Mouse (Mus musculus): ENCODE results near the gene Rnps1.

Gene Rnps1

DNA sequence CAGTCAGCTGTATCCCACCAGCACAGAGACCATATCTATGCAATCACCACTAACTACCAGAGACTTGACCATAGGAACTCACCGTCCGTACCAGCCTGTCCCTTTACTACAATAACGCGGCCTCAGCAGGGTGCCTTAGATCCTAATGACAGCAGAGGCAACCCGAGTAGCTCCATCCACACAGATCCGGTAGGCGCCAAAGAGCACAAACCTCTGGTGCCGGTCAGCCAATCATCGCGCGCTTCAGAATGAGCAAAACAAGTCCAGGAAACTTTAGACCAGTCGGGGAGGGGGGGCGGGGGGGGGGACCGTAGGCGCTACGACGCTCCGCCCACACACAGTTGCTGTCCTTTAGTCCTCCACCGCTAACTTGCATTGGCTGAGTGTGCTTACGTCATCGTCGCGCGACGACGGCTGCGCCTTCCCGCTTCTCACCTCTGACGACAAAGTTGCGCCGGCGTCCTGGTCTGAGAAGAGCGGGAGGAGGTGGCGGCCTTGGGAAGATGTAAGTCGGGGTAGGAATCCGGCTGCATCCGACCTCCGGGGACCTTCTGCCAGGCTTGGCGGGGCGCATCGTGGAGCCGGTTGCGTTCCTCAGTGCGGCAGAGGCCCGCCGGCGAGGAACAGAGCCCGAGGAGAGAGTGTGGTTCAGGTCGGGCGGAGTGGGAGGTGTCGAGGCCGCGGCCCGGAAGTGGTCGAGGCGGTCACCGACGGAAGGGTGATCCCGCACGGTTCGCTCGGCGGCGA, at the start of gene Rnps1:
TSS of gene Rnps1 (plus strand) at position 336 of the 747 bp plus-strand sequence.
- Histone ChIP-seq H3K36me3 (ENCODE audit: insufficient read depth, low read length) (peaks cover 58% of the 10 kb centered on the region), H3K9me3 (ENCODE audit: low read length) (no peaks in the 10 kb centered on the region), H3K27me3 (ENCODE audit: insufficient read depth, low read length) (no peaks in the 10 kb centered on the region), H3K4me3 (replicated peaks; ENCODE audit: low read length) (peak within 1 kb of the TSS; percentile 94), H3K4me1 (replicated peaks; ENCODE audit: low read depth, low read length) (peaks cover 49% of the 10 kb centered on the region)
- TF ChIP-seq POU5F1 (IDR thresholded peaks at IDR 0.05; ENCODE audit: borderline replicate concordance, low read length) (no peak), NANOG (IDR thresholded peaks at IDR 0.05; ENCODE audit: borderline replicate concordance, low read length) (no peak), CTCF (conservative IDR thresholded peaks at IDR 0.05; ENCODE audit: low read length) (no peak)

DNA sequence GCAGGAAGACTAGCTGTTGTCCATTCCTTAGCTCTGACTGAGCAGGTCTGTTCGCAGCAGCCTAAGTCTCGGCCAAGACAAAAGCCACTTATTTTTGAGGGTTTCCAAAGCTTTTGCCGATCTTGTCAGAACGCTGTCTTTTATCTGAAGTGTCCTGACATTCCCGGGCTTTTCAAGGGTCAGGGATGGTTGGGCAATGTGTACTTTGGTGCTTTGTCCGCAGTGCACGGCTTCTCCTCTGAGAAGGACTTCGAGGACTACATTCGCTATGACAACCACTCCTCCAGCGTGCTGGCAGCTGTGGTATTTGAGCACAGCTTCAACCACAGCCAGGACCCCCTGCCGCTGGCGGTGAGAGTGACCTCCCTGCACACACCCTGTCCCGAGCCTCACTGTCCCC, 48.5 kb upstream of the Rnps1 start:
- H3K27me3 ChIP-seq (ENCODE audit: insufficient read depth, low read length) = no peaks in the 10 kb centered on the region
- peaks cover 4% of the 10 kb centered on the region for H3K4me1 ChIP-seq (replicated peaks; ENCODE audit: low read depth, low read length)
- H3K36me3 ChIP-seq (ENCODE audit: insufficient read depth, low read length) = no peaks in the 10 kb centered on the region
- H3K4me3 ChIP-seq (replicated peaks; ENCODE audit: low read length) = no peak overlapping the region
- no peaks in the 10 kb centered on the region for H3K9me3 ChIP-seq (ENCODE audit: low read length)
- no peak for TF ChIP-seq CTCF (conservative IDR thresholded peaks at IDR 0.05; ENCODE audit: low read length)
- no peak for TF ChIP-seq NANOG (IDR thresholded peaks at IDR 0.05; ENCODE audit: borderline replicate concordance, low read length)
- TF ChIP-seq POU5F1 (IDR thresholded peaks at IDR 0.05; ENCODE audit: borderline replicate concordance, low read length) = no peak

DNA sequence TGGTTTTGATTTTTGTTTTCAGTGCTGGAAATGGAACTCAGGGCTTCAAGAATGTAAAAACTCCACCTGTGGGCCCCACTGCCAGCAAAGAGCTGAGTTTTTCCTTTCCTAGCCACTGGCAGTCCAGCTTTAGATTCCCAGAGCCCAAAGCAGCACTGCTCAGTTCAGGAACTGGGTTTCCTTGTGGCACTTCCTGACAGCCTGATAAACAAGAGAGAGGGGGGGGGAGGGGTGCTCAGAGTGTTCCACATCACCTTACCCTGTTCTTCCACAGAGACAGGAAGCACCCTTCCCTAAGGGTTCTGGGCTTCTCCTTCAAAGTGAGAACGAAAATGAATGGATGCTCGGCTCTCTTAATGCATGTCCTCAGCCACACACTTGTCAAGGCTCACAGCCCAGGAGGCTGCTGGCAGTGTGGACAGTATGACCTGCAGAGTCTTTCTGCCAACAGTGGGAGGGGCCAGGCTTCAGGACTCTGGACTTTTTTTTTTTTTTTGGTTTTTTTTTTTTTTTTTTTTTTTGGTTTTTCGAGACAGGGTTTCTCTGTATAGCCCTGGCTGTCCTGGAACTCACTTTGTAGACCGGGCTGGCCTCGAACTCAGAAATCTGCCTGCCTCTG, 39.2 kb upstream of the Rnps1 start:
- Histone ChIP-seq H3K4me1 (replicated peaks; ENCODE audit: low read depth, low read length) (no peaks in the 10 kb centered on the region), H3K4me3 (replicated peaks; ENCODE audit: low read length) (no peak overlapping the region), H3K36me3 (ENCODE audit: insufficient read depth, low read length) (no peaks in the 10 kb centered on the region), H3K27me3 (ENCODE audit: insufficient read depth, low read length) (no peaks in the 10 kb centered on the region), H3K9me3 (ENCODE audit: low read length) (no peaks in the 10 kb centered on the region)
- TF ChIP-seq NANOG (IDR thresholded peaks at IDR 0.05; ENCODE audit: borderline replicate concordance, low read length) = no peak
- no peak for TF ChIP-seq POU5F1 (IDR thresholded peaks at IDR 0.05; ENCODE audit: borderline replicate concordance, low read length)
- no peak for TF ChIP-seq CTCF (conservative IDR thresholded peaks at IDR 0.05; ENCODE audit: low read length)

DNA sequence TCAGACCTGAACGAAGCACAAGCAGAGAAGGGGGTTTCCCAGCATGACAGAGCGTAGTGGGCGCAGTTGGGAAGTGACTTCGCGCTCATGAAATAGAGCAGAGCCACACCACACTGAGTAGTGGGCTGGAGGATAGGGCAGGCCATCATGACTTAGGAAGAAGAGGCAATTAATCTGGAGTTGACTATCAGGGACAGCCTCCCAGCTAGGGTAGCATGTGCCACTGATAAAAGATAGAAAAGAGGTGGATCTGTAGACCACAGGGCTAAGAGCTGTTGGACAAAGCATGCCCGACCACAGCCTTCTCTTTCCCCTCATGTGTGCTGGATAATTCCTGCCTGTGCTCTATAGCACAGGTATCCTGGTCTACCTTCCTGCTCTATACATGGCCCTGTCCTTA, 38.5 kb upstream of the Rnps1 start:
- Histone ChIP-seq H3K27me3 (ENCODE audit: insufficient read depth, low read length) (no peaks in the 10 kb centered on the region), H3K36me3 (ENCODE audit: insufficient read depth, low read length) (no peaks in the 10 kb centered on the region)

DNA sequence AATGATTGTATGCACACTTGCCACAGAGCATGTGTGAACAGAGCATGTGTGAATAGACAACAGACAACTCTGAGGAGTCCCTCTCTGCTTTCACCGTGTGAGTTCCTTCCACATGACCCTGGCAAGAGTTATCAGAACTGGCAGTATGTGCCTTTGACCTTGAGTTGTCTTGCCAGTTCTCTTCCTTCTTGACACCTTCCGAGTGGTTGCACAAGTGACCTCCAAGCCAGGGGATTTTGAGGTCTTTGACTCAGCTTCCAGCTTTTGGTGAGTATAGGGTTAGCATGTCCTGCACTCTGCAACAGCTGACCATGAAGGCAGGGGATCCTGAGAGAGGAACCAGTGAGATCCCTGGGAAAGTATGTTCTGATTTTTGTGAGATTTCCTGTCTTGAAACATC, 35.9 kb upstream of the Rnps1 start:
- no peaks in the 10 kb centered on the region for H3K36me3 ChIP-seq (ENCODE audit: insufficient read depth, low read length)
- no peak overlapping the region for H3K4me3 ChIP-seq (replicated peaks; ENCODE audit: low read length)
- H3K9me3 ChIP-seq (ENCODE audit: low read length) = no peaks in the 10 kb centered on the region
- no peak for TF ChIP-seq NANOG (IDR thresholded peaks at IDR 0.05; ENCODE audit: borderline replicate concordance, low read length)
- TF ChIP-seq POU5F1 (IDR thresholded peaks at IDR 0.05; ENCODE audit: borderline replicate concordance, low read length) = no peak
- TF ChIP-seq CTCF (conservative IDR thresholded peaks at IDR 0.05; ENCODE audit: low read length) = no peak
- H3K27me3 ChIP-seq (ENCODE audit: insufficient read depth, low read length) = no peaks in the 10 kb centered on the region
- H3K4me1 ChIP-seq (replicated peaks; ENCODE audit: low read depth, low read length) = no peaks in the 10 kb centered on the region

More for the DNA sequence above, 38.5 kb upstream of the Rnps1 start:
- TF ChIP-seq CTCF (conservative IDR thresholded peaks at IDR 0.05; ENCODE audit: low read length) (no peak), POU5F1 (IDR thresholded peaks at IDR 0.05; ENCODE audit: borderline replicate concordance, low read length) (no peak), NANOG (IDR thresholded peaks at IDR 0.05; ENCODE audit: borderline replicate concordance, low read length) (no peak)
- Histone ChIP-seq H3K4me1 (replicated peaks; ENCODE audit: low read depth, low read length) (no peaks in the 10 kb centered on the region), H3K9me3 (ENCODE audit: low read length) (no peaks in the 10 kb centered on the region), H3K4me3 (replicated peaks; ENCODE audit: low read length) (no peak overlapping the region)

DNA sequence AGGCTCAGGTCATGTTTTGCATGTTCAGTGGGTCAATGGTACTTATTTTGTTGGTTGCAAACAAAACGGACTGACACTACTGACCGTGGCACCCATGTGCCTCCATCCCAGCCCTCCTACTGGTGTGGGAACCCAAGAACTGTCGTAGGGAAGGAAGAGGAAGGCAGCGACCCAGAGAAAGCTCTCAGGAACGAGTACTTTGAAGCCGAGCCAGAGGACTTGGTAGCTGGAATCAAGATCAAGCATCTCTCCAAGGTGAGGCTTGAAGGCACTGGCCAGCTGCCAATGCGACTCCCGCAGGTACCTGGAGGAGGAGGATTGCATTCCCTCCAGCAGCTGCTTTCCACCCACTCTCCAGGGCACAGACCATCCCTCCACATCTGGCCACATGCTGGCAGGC, 30.6 kb upstream of the Rnps1 start:
- Histone ChIP-seq H3K36me3 (ENCODE audit: insufficient read depth, low read length) (no peaks in the 10 kb centered on the region), H3K9me3 (ENCODE audit: low read length) (no peaks in the 10 kb centered on the region), H3K4me3 (replicated peaks; ENCODE audit: low read length) (no peak overlapping the region), H3K4me1 (replicated peaks; ENCODE audit: low read depth, low read length) (no peaks in the 10 kb centered on the region; the same call in 1 of the 2 replicates), H3K27me3 (ENCODE audit: insufficient read depth, low read length) (no peaks in the 10 kb centered on the region)
- no peak for TF ChIP-seq POU5F1 (IDR thresholded peaks at IDR 0.05; ENCODE audit: borderline replicate concordance, low read length)
- TF ChIP-seq CTCF (conservative IDR thresholded peaks at IDR 0.05; ENCODE audit: low read length) = no peak
- TF ChIP-seq NANOG (IDR thresholded peaks at IDR 0.05; ENCODE audit: borderline replicate concordance, low read length) = no peak

DNA sequence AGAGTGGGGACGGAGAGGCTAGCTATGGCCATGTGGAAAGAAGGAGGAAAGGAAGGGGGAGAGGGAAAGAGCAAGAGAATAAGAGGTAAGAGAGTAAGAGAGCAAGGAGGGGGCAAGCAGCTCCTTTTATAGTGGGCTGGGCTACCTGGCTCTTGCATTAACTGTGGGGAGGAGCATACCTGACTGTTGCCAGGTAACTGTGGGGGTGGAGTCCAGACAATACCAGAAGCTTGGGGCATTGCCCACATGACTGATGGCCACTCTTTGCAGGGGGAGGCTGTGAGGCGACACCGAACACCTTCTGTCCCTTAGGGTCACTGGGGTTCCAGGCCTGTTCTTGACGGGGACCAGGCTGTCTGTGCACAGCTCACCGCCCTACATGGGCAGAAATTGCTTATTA, 25.7 kb upstream of the Rnps1 start:
- Histone ChIP-seq H3K4me3 (replicated peaks; ENCODE audit: low read length) (no peak overlapping the region), H3K27me3 (ENCODE audit: insufficient read depth, low read length) (no peaks in the 10 kb centered on the region), H3K4me1 (replicated peaks; ENCODE audit: low read depth, low read length) (no peaks in the 10 kb centered on the region; the same call in 1 of the 2 replicates), H3K9me3 (ENCODE audit: low read length) (no peaks in the 10 kb centered on the region), H3K36me3 (ENCODE audit: insufficient read depth, low read length) (no peaks in the 10 kb centered on the region)
- TF ChIP-seq POU5F1 (IDR thresholded peaks at IDR 0.05; ENCODE audit: borderline replicate concordance, low read length) = no peak

DNA sequence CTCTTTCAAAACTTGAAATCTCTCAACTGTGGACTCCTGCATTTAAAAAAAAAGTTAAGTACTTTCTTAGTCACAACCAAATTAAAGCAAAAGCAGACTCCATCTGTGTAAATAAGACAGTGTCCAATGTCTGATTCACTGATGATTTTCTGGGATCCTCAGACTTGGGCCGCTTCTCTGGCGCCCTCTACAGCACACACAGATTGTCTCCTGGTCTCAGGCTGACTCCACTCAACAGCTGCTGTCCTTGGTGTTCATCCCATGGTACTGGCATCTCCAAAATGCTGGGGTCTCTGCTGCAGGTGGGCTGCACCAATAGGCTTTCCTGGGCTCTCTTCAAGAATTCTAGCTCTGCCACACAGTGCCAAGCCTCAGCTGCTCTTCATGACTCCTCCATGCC, 24.5 kb upstream of the Rnps1 start:
- Histone ChIP-seq H3K36me3 (ENCODE audit: insufficient read depth, low read length) (no peaks in the 10 kb centered on the region), H3K4me1 (replicated peaks; ENCODE audit: low read depth, low read length) (no peaks in the 10 kb centered on the region; the same call in 1 of the 2 replicates), H3K9me3 (ENCODE audit: low read length) (no peaks in the 10 kb centered on the region), H3K27me3 (ENCODE audit: insufficient read depth, low read length) (no peaks in the 10 kb centered on the region), H3K4me3 (replicated peaks; ENCODE audit: low read length) (no peak overlapping the region)
- TF ChIP-seq NANOG (IDR thresholded peaks at IDR 0.05; ENCODE audit: borderline replicate concordance, low read length) (no peak), CTCF (conservative IDR thresholded peaks at IDR 0.05; ENCODE audit: low read length) (peak; percentile 62), POU5F1 (IDR thresholded peaks at IDR 0.05; ENCODE audit: borderline replicate concordance, low read length) (no peak)

Data from E14TG2a.4 (cell line).